ENCODE assay signal across 8 mouse cellular contexts in the genomic region with DNA sequence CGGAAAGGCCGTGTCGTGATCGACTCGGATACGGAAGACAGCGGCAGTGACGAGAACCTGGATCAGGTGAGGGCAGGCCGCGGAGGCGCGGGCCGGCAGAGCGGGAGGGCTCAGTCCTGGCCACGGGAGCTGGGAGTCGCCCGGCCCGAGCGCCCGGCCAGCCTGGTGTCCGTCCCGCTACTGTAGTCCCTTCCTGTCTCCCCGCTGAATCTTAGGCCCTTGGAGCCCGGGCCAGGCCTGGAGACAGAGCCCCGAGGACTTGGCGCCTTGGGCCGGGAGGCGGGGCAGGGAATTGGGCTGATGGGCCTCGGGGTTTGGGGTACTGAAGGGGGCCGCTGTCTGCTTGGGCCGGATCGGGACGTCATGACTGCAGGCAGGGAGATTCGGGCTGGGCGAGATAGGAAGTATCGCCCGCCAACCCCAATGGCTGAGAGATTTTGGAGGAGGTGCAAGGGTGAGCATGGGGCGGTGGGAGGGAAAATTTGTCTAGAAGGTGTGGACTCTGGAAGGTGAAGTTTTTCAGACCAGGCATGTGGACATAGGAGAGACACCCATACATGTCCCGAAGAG. TPM values are rescaled to one million over a fixed set of nuclear protein-coding genes. Genes with fewer than 3 reads are reported as not detected.
DNase-seq lines count a peak whose midpoint lies in the region; ATAC-seq and TF ChIP-seq lines count a peak whose summit lies in the region.

No protein-coding gene starts in this region.

- peaks cover 3% of the 10 kb centered on the region for H3K36me3 ChIP-seq in heart, embryonic 10.5 days
- 0 out of 2 replicates have a peak, but pooled peaks cover 3% of the 10 kb centered on the region for H3K36me3 ChIP-seq in ES-Bruce4 (ENCODE audit: control insufficient read depth, insufficient read depth, low read length, poor library complexity, severe bottlenecking)
- H3K36me3 ChIP-seq in intestine, embryonic 16.5 days (ENCODE audit: control insufficient read depth, insufficient read depth, low read length) = no peaks in the 10 kb centered on the region
- H3K36me3 ChIP-seq in midbrain, embryonic 14.5 days (ENCODE audit: control insufficient read depth, insufficient read depth, low read length) = peaks cover 6% of the 10 kb centered on the region

- peak overlapping the region; percentile 86 for H3K4me3 ChIP-seq in heart, embryonic 10.5 days
- H3K4me3 ChIP-seq in ES-Bruce4 (ENCODE audit: low read depth, low read length) = peak overlapping the region; percentile 74
- H3K4me3 ChIP-seq in embryonic fibroblast, embryonic 13.5 days (ENCODE audit: insufficient read depth, low read length) = peak overlapping the region; percentile 94
- peak overlapping the region; percentile 99 for H3K4me3 ChIP-seq in intestine, embryonic 16.5 days (ENCODE audit: low read length)
- peak overlapping the region; percentile 99 for H3K4me3 ChIP-seq in midbrain, embryonic 14.5 days (replicated peaks; ENCODE audit: low read depth, low read length)

- peak overlapping the region; percentile 93 for H3K9ac ChIP-seq in ES-Bruce4 (ENCODE audit: low read depth, poor library complexity, severe bottlenecking)
- peak overlapping the region; percentile 97 for H3K9ac ChIP-seq in intestine, embryonic 16.5 days (ENCODE audit: low read depth, low read length)
- H3K9ac ChIP-seq in midbrain, embryonic 14.5 days (replicated peaks; ENCODE audit: low read length) = peak overlapping the region; percentile 96

- no peaks in the 10 kb centered on the region for H3K27me3 ChIP-seq in heart, embryonic 10.5 days (ENCODE audit: insufficient read depth, poor library complexity, severe bottlenecking)
- H3K27me3 ChIP-seq in ES-Bruce4 (ENCODE audit: control insufficient read depth, insufficient read depth, low read length, poor library complexity, severe bottlenecking) = no peaks in the 10 kb centered on the region
- no peaks in the 10 kb centered on the region for H3K27me3 ChIP-seq in intestine, embryonic 16.5 days (replicated peaks; ENCODE audit: control insufficient read depth, insufficient read depth, low read length)
- H3K27me3 ChIP-seq in midbrain, embryonic 14.5 days (ENCODE audit: control insufficient read depth, insufficient read depth, low read length) = no peaks in the 10 kb centered on the region

- TF ChIP-seq EP300 in ES-Bruce4 (IDR thresholded peaks at IDR 0.05; ENCODE audit: insufficient read depth, low read depth, low read length) = no peak

- under 1% methylated on average over 38 of the region's 39 CpGs for WGBS in heart, embryonic 10.5 days
- 0% methylated on average over 38 of the region's 39 CpGs for WGBS in intestine, embryonic 16.5 days
- WGBS in midbrain, embryonic 14.5 days = under 1% methylated on average over 39 of the region's 39 CpGs

- peak; percentile 90 for ATAC-seq in intestine, embryonic 16.5 days
- ATAC-seq in midbrain, embryonic 14.5 days (ENCODE audit: low FRiP score, low TSS enrichment) = peak; percentile 83

- no peak for TF ChIP-seq POLR2A in ES-Bruce4 (IDR thresholded peaks at IDR 0.05; ENCODE audit: insufficient read depth, low read length)
- TF ChIP-seq POLR2A in embryonic fibroblast, embryonic 13.5 days (IDR thresholded peaks at IDR 0.05; ENCODE audit: low read depth, low read length) = no peak

- TF ChIP-seq CTCF in ES-Bruce4 (IDR thresholded peaks at IDR 0.05; ENCODE audit: low read depth, low read length) = no peak
- TF ChIP-seq CTCF in embryonic fibroblast, embryonic 13.5 days (IDR thresholded peaks at IDR 0.05; ENCODE audit: borderline replicate concordance, insufficient read depth, low read length) = no peak

- DNase-seq in heart, embryonic 10.5 days (ENCODE audit: low spot score) = peak; percentile 88
- no peak for DNase-seq in heart, adult 11 months
- DNase-seq in midbrain, embryonic 14.5 days = no peak
- DNase-seq in retina, embryonic 14.5 days (ENCODE audit: low spot score) = no peak
- DNase-seq in cerebellum, adult 9-10 months = no peak

- H3K4me1 ChIP-seq in heart, embryonic 10.5 days = peaks cover 15% of the 10 kb centered on the region
- H3K4me1 ChIP-seq in ES-Bruce4 (ENCODE audit: control insufficient read depth, insufficient read depth, low read length) = no peaks in the 10 kb centered on the region
- no peaks in the 10 kb centered on the region for H3K4me1 ChIP-seq in embryonic fibroblast, embryonic 13.5 days (ENCODE audit: control insufficient read depth, insufficient read depth, low read length)
- H3K4me1 ChIP-seq in intestine, embryonic 16.5 days (ENCODE audit: control insufficient read depth, insufficient read depth, low read length) = peaks cover 7% of the 10 kb centered on the region
- H3K4me1 ChIP-seq in midbrain, embryonic 14.5 days (ENCODE audit: control insufficient read depth, insufficient read depth, low read length) = peaks cover 17% of the 10 kb centered on the region

- no peaks in the 10 kb centered on the region for H3K9me3 ChIP-seq in heart, embryonic 10.5 days
- no peaks in the 10 kb centered on the region for H3K9me3 ChIP-seq in ES-Bruce4 (replicated peaks; ENCODE audit: control insufficient read depth, insufficient read depth, low read length, poor library complexity, severe bottlenecking)
- H3K9me3 ChIP-seq in intestine, embryonic 16.5 days (ENCODE audit: control insufficient read depth, low read length) = no peaks in the 10 kb centered on the region
- H3K9me3 ChIP-seq in midbrain, embryonic 14.5 days (ENCODE audit: control insufficient read depth, low read length) = no peaks in the 10 kb centered on the region

- H3K27ac ChIP-seq in heart, embryonic 10.5 days = peak overlapping the region; percentile 90
- no peak overlapping the region for H3K27ac ChIP-seq in ES-Bruce4 (ENCODE audit: insufficient read depth, low read length)
- 0 out of 2 replicates have a peak overlapping the region, but pooled peaks have one; percentile 2 for H3K27ac ChIP-seq in embryonic fibroblast, embryonic 13.5 days (ENCODE audit: insufficient read depth, low read length)
- H3K27ac ChIP-seq in intestine, embryonic 16.5 days (ENCODE audit: low read length) = peak overlapping the region; percentile 72
- peak overlapping the region; percentile 78 for H3K27ac ChIP-seq in midbrain, embryonic 14.5 days (replicated peaks; ENCODE audit: low read depth, low read length)

- peak overlapping the region; percentile 62 for H3K4me2 ChIP-seq in intestine, embryonic 16.5 days (ENCODE audit: low read depth, low read length)
- H3K4me2 ChIP-seq in midbrain, embryonic 14.5 days (ENCODE audit: low read length) = peak overlapping the region; percentile 86

RNA-seq across cellular contexts. Expression of a gene that starts 0.4 kb away (rescaled TPM):
- 26.4 and 37.4 TPM in 2 replicates for polyA plus RNA-seq in heart, embryonic 10.5 days (2016; fragmentation: Nextera tagmentation; extraction: Ambion mirVana)
- 34.9 and 47.3 TPM in 2 replicates for polyA plus RNA-seq in ES-Bruce4 (2011; ENCODE audit: insufficient read depth, insufficient read length, low read depth, missing spikeins)
- 27.9 and 31.2 TPM in 2 replicates for polyA plus RNA-seq in embryonic fibroblast, embryonic 13.5 days (2011; ENCODE audit: insufficient read length, low read depth, missing spikeins)
- polyA plus RNA-seq in intestine, embryonic 16.5 days (2015; fragmentation: Nextera tagmentation; extraction: Ambion mirVana) = 23.8 and 29.6 TPM in 2 replicates
- polyA plus RNA-seq in midbrain, embryonic 14.5 days (2014; fragmentation: Nextera tagmentation; extraction: Ambion mirVana) = 46.2 and 59.4 TPM in 2 replicates

RNA-seq across cellular contexts. Expression of a gene that starts 12.7 kb away (rescaled TPM):
- 58.3 and 65.4 TPM in 2 replicates for polyA plus RNA-seq in heart, embryonic 10.5 days (2016; fragmentation: Nextera tagmentation; extraction: Ambion mirVana)
- polyA plus RNA-seq in ES-Bruce4 (2011; ENCODE audit: insufficient read depth, insufficient read length, low read depth, missing spikeins) = 56.0 and 59.3 TPM in 2 replicates
- 29.9 and 31.3 TPM in 2 replicates for polyA plus RNA-seq in embryonic fibroblast, embryonic 13.5 days (2011; ENCODE audit: insufficient read length, low read depth, missing spikeins)
- polyA plus RNA-seq in intestine, embryonic 16.5 days (2015; fragmentation: Nextera tagmentation; extraction: Ambion mirVana) = 47.9 and 56.0 TPM in 2 replicates
- 34.4 and 35.0 TPM in 2 replicates for polyA plus RNA-seq in midbrain, embryonic 14.5 days (2014; fragmentation: Nextera tagmentation; extraction: Ambion mirVana)

RNA-seq across cellular contexts. Expression of a gene that starts 57.0 kb away (rescaled TPM):
- polyA plus RNA-seq in heart, embryonic 10.5 days (2016; fragmentation: Nextera tagmentation; extraction: Ambion mirVana) = 30.1 and 30.8 TPM in 2 replicates
- polyA plus RNA-seq in ES-Bruce4 (2011; ENCODE audit: insufficient read depth, insufficient read length, low read depth, missing spikeins) = 45.3 and 53.0 TPM in 2 replicates
- polyA plus RNA-seq in embryonic fibroblast, embryonic 13.5 days (2011; ENCODE audit: insufficient read length, low read depth, missing spikeins) = 9.0 and 11.1 TPM in 2 replicates
- 18.2 and 23.6 TPM in 2 replicates for polyA plus RNA-seq in intestine, embryonic 16.5 days (2015; fragmentation: Nextera tagmentation; extraction: Ambion mirVana)
- polyA plus RNA-seq in midbrain, embryonic 14.5 days (2014; fragmentation: Nextera tagmentation; extraction: Ambion mirVana) = 4.2 and 6.2 TPM in 2 replicates

RNA-seq across cellular contexts. Expression of a gene that starts 57.2 kb away (rescaled TPM):
- polyA plus RNA-seq in heart, embryonic 10.5 days (2016; fragmentation: Nextera tagmentation; extraction: Ambion mirVana) = 52.0 and 56.7 TPM in 2 replicates
- polyA plus RNA-seq in ES-Bruce4 (2011; ENCODE audit: insufficient read depth, insufficient read length, low read depth, missing spikeins) = 185 and 189 TPM in 2 replicates
- 33.0 and 59.3 TPM in 2 replicates for polyA plus RNA-seq in embryonic fibroblast, embryonic 13.5 days (2011; ENCODE audit: insufficient read length, low read depth, missing spikeins)
- polyA plus RNA-seq in intestine, embryonic 16.5 days (2015; fragmentation: Nextera tagmentation; extraction: Ambion mirVana) = 50.5 and 57.1 TPM in 2 replicates
- polyA plus RNA-seq in midbrain, embryonic 14.5 days (2014; fragmentation: Nextera tagmentation; extraction: Ambion mirVana) = 11.0 and 19.4 TPM in 2 replicates
